ENCODE assay signal across 8 mouse cellular contexts in genomic region chr10:112271803-112272165, GRCm38 (mm10). TPM values are rescaled to one million over a fixed set of nuclear protein-coding genes. Genes with fewer than 3 reads are reported as not detected.
A peak's percentile ranks its signal among the peaks of the same experiment; 100 is the strongest.
DNase-seq lines count a peak whose midpoint lies in the region; ATAC-seq and TF ChIP-seq lines count a peak whose summit lies in the region.

No protein-coding gene starts in this region.

- peak overlapping the region; percentile 92 for H3K4me2 ChIP-seq in kidney, embryonic 14.5 days (replicated peaks; ENCODE audit: low read depth, low read length)
- H3K4me2 ChIP-seq in heart, embryonic 15.5 days = peak overlapping the region; percentile 88
- H3K4me2 ChIP-seq in limb, embryonic 13.5 days (replicated peaks) = peak overlapping the region; percentile 92

- peak; percentile 34 for ATAC-seq in kidney, embryonic 14.5 days (ENCODE audit: low FRiP score, low TSS enrichment)
- no peak for ATAC-seq in heart, embryonic 15.5 days (replicated peaks; ENCODE audit: insufficient number of reproducible peaks, insufficient read depth, low FRiP score, low read depth)
- ATAC-seq in limb, embryonic 13.5 days (ENCODE audit: low FRiP score, low read depth) = no peak

- H3K4me3 ChIP-seq in kidney, embryonic 14.5 days (ENCODE audit: low read length) = peak overlapping the region; percentile 61
- peak overlapping the region; percentile 80 for H3K4me3 ChIP-seq in cortical plate, adult 2 months (ENCODE audit: insufficient read depth, low read length)
- H3K4me3 ChIP-seq in heart, embryonic 15.5 days = peak overlapping the region; percentile 52
- H3K4me3 ChIP-seq in limb, embryonic 13.5 days = peak overlapping the region; percentile 54

- no peak overlapping the region for H3K27ac ChIP-seq in kidney, embryonic 14.5 days (ENCODE audit: low read depth, low read length)
- H3K27ac ChIP-seq in cortical plate, adult 2 months (ENCODE audit: insufficient read depth, low read length) = no peak overlapping the region
- H3K27ac ChIP-seq in heart, embryonic 15.5 days = no peak overlapping the region
- H3K27ac ChIP-seq in limb, embryonic 13.5 days = no peak overlapping the region

- no peak for TF ChIP-seq POLR2A in cortical plate, adult 2 months (IDR thresholded peaks at IDR 0.05; ENCODE audit: extremely low read depth, insufficient read depth, low read length)

- WGBS in kidney, embryonic 14.5 days = under 1% methylated on average over 36 of the region's 36 CpGs
- WGBS in heart, embryonic 15.5 days = 1% methylated on average over 35 of the region's 36 CpGs
- under 1% methylated on average over 36 of the region's 36 CpGs for WGBS in limb, embryonic 13.5 days

- peaks cover 23% of the 10 kb centered on the region for H3K27me3 ChIP-seq in kidney, embryonic 14.5 days (ENCODE audit: control insufficient read depth, insufficient read depth, low read length)
- H3K27me3 ChIP-seq in heart, embryonic 15.5 days = peaks cover 42% of the 10 kb centered on the region
- H3K27me3 ChIP-seq in limb, embryonic 13.5 days = peaks cover 69% of the 10 kb centered on the region

- no peaks in the 10 kb centered on the region for H3K9me3 ChIP-seq in kidney, embryonic 14.5 days (ENCODE audit: control insufficient read depth, low read length)
- no peaks in the 10 kb centered on the region for H3K9me3 ChIP-seq in heart, embryonic 15.5 days (replicated peaks)
- no peaks in the 10 kb centered on the region for H3K9me3 ChIP-seq in limb, embryonic 13.5 days

- H3K9ac ChIP-seq in kidney, embryonic 14.5 days (ENCODE audit: low read depth, low read length) = peak overlapping the region; percentile 61
- peak overlapping the region; percentile 41 for H3K9ac ChIP-seq in heart, embryonic 15.5 days
- peak overlapping the region; percentile 50 for H3K9ac ChIP-seq in limb, embryonic 13.5 days

- no peaks in the 10 kb centered on the region for H3K36me3 ChIP-seq in kidney, embryonic 14.5 days (ENCODE audit: control insufficient read depth, insufficient read depth, low read length)
- no peaks in the 10 kb centered on the region for H3K36me3 ChIP-seq in heart, embryonic 15.5 days
- no peaks in the 10 kb centered on the region for H3K36me3 ChIP-seq in limb, embryonic 13.5 days

- no peak for DNase-seq in kidney, adult 9 months
- peak; percentile 64 for DNase-seq in retina, embryonic 14.5 days (ENCODE audit: low spot score)
- DNase-seq in natural killer cell, adult 2 months (ENCODE audit: low spot score in 2 of 2) = no peak
- DNase-seq in adrenal gland, adult 2 months = no peak

- no peak for TF ChIP-seq CTCF in cortical plate, adult 2 months (IDR thresholded peaks at IDR 0.05; ENCODE audit: extremely low read depth, insufficient read depth, low read length)

- 0 out of 2 replicates have a peak, but pooled peaks cover 6% of the 10 kb centered on the region for H3K4me1 ChIP-seq in kidney, embryonic 14.5 days (ENCODE audit: control insufficient read depth, insufficient read depth, low read length)
- peaks cover 2% of the 10 kb centered on the region for H3K4me1 ChIP-seq in cortical plate, adult 2 months (ENCODE audit: control insufficient read depth, insufficient read depth, low read length)
- H3K4me1 ChIP-seq in heart, embryonic 15.5 days (replicated peaks) = peaks cover 18% of the 10 kb centered on the region
- H3K4me1 ChIP-seq in limb, embryonic 13.5 days = peaks cover 22% of the 10 kb centered on the region

RNA-seq across cellular contexts. Expression of gene Kcnc2, which starts 0.9 kb away (rescaled TPM):
- polyA plus RNA-seq in kidney, embryonic 14.5 days (2014; fragmentation: Nextera tagmentation; extraction: Ambion mirVana) = 4.5 and 5.8 TPM in 2 replicates
- polyA plus RNA-seq in cortical plate, adult 2 months (2012; rRNA removed) = 55.8 and 62.8 TPM in 2 replicates
- polyA plus RNA-seq in heart, embryonic 15.5 days (2015; fragmentation: Nextera tagmentation; extraction: Ambion mirVana) = 1.1 and 1.6 TPM in 2 replicates
- polyA plus RNA-seq in limb, embryonic 13.5 days (2015; fragmentation: Nextera tagmentation; extraction: Ambion mirVana) = 0.27 and 0.51 TPM in 2 replicates
- under 1 TPM; 0.09 to 0.38 TPM for total RNA-seq in adrenal gland, adult 2 months (2021)
- 0.22 and 0.27 TPM in 2 replicates for polyA plus RNA-seq in adrenal gland, adult 2 months (2012; rRNA removed)
